Mouse (Mus musculus): ENCODE measurements around the gene Grin1. TPM values are rescaled to one million over a fixed set of nuclear protein-coding genes. Genes with fewer than 3 reads are reported as not detected.

Grin1 gene
- polyA plus RNA-seq, 1 experiment from 2014 or later, result 1.3 TPM

DNA sequence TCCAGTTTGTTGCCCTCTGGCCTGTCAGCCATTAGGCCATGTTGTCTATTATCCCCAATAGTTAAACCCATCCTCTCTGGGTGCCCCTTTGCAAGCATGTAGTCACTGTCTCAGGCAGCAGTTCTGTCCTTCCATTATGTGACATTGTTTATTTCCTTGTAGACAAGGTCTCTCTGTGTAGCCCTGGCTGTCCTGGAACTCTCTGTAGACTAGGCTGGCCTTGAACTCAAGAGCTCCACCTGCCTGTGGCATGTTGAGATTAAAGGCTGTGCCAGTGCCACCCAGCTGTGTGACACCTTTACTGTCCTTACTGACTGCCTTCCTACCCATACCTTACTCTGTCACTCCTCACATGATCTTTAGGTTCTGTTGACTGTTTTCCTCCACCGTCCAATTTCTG, 66.7 kb downstream of the Grin1 start:
- 90% methylated on average over 1 of the region's 1 CpGs for WGBS
- H3K4me1 ChIP-seq, result peaks cover 19% of the 10 kb centered on the region
- no peaks in the 10 kb centered on the region for H3K27me3 ChIP-seq (ENCODE audit: poor library complexity, severe bottlenecking)
- H3K9me3 ChIP-seq, result no peaks in the 10 kb centered on the region
- no peak overlapping the region for H3K27ac ChIP-seq
- H3K4me3 ChIP-seq, result no peak overlapping the region
- H3K36me3 ChIP-seq (replicated peaks), result peaks cover 64% of the 10 kb centered on the region
- DNase-seq (ENCODE audit: extremely low spot score, low spot score), result no peak

DNA sequence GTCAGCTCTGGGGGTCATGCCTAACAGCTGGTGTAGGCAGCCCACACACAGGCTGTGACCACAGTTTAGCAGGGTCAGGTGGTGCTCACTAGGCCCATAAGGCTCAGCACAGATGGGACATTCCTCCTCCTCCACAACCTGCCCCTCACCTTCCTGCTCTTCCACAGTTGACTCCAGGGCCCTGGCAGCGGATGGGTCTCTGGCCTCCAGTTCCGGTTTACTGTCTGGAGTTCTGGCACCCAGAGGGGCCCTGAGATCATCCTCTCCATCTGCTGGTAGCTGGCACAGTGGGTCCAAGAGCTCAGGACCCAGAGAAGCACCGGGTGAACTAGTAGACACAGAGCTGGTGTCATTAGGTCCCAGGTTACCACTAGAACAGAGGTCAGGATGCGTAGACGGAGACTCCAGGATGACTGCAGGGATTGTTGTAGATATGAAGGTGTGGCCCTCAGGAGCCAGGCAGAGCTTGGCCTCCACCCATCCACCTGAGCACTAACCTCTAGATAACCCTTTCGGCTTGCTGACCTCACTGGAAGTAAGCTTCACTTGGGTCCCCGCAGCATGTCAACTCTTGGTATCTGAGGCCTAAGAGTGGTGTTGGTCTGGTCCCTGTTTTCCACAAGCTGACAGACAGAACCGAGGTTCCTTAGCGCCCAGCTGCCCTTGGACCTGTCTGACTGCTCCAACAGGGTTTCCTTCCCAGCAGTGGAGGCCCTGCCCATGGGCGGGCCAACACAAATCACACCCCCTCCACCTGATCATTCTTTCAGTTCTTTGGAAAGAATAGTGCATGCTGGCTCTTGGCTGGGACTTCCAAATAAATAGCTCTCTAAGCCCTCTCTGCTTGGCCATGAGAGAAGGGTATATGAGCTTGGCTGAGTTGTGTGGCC, 72.6 kb downstream of the Grin1 start, which contains the start of gene AL732309.1:
TSS of gene AL732309.1 (minus strand) at position 681 of the 890 bp plus-strand sequence.
- WGBS, result 90% methylated on average over 10 of the region's 10 CpGs
- H3K36me3 ChIP-seq (replicated peaks), result peaks cover 70% of the 10 kb centered on the region

DNA sequence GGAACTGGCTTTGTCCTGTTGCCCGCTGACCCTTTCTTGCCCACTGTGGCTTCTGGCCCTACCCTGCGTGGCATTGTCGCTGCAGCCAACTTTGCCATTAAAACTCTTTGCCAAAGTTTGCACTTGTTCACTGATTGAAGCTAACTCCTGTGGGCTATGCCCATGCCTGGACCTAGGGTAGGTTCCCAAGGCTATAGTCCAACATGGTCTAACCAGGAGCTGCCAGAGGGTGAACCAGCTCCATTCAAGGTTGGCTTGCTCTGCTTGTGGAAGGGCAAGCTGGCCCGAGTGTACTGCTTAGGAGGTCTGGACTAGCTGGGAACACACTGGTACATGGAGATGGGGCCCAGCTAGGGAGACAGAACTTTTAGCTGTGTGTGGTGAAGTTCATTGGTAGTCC, 74.8 kb downstream of the Grin1 start:
- H3K4me3 ChIP-seq, result no peak overlapping the region; the same call in 1 of the 2 replicates
- peaks cover 47% of the 10 kb centered on the region for H3K36me3 ChIP-seq (replicated peaks)
- H3K27me3 ChIP-seq (ENCODE audit: poor library complexity, severe bottlenecking), result peaks cover 46% of the 10 kb centered on the region
- 85% methylated on average over 4 of the region's 4 CpGs for WGBS
- H3K9me3 ChIP-seq, result no peaks in the 10 kb centered on the region
- no peak for DNase-seq (ENCODE audit: extremely low spot score, low spot score)
- peaks cover 34% of the 10 kb centered on the region for H3K4me1 ChIP-seq
- H3K27ac ChIP-seq, result no peak overlapping the region

More for the DNA sequence above, 72.6 kb downstream of the Grin1 start, which contains the start of gene AL732309.1:
- Histone ChIP-seq H3K4me1 (peaks cover 21% of the 10 kb centered on the region), H3K4me3 (no peak within 1 kb of the TSS), H3K9me3 (no peaks in the 10 kb centered on the region), H3K27me3 (ENCODE audit: poor library complexity, severe bottlenecking) (peaks cover 30% of the 10 kb centered on the region), H3K27ac (no peak within 1 kb of the TSS)
- DNase-seq (ENCODE audit: extremely low spot score, low spot score), result no peak

DNA sequence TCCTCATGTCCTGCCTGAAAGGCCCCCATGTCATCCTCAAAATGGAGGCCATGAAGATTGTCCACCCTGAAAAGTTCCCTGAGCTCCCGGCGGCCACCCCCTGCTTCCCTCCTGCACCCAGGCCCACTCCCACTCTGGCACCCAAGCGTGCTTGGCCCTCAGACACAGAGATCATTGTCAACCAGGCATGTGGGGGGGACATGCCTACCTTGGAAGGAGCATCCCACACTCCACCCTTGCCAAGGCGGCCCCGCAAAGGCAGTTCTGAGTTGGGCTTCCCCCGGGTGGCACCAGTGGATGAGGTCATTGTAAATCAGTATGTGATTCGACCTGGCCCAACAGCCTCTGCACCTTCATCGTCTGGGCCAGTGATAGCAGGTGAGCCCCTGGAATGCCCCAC, 75.6 kb downstream of the Grin1 start:
- 78% methylated on average over 8 of the region's 8 CpGs for WGBS
- Histone ChIP-seq H3K9me3 (no peaks in the 10 kb centered on the region), H3K4me3 (peak overlapping the region; percentile 76), H3K4me1 (peaks cover 34% of the 10 kb centered on the region), H3K27me3 (ENCODE audit: poor library complexity, severe bottlenecking) (peaks cover 49% of the 10 kb centered on the region), H3K36me3 (replicated peaks) (peaks cover 39% of the 10 kb centered on the region), H3K27ac (peak overlapping the region; percentile 84)
- DNase-seq (ENCODE audit: extremely low spot score, low spot score), result no peak

DNA sequence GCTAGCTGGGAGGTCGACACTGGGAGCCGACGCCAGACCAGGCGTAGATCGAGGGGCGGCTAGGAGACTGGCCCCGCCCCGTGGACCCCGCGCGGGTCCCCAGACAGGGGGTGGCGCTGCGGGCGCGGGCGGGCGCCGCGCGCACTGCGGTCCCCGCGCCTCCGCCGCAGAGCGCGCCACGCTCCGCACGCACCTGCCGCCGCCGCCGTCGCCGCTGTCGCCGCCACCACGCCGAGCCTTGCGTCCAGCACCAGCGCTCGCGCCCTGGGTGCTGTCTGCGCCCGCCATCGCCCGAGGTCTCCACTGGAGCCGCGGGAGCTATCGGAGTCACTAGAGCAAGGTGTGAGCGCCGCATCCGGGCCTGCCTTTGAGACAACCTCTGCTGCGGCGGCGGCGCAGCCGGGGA, 76.9 kb downstream of the Grin1 start, which contains the start of the genes Rnf208 and Cysrt1:
TSS of gene Rnf208 (plus strand) at position 155 of the 406 bp plus-strand sequence.
TSS of gene Cysrt1 (minus strand) at position 352 of the 406 bp plus-strand sequence.
- WGBS, result under 1% methylated on average over 59 of the region's 59 CpGs
- peaks cover 34% of the 10 kb centered on the region for H3K4me1 ChIP-seq
- peak within 1 kb of the TSS; percentile 84 for H3K27ac ChIP-seq
- peaks cover 49% of the 10 kb centered on the region for H3K27me3 ChIP-seq (ENCODE audit: poor library complexity, severe bottlenecking)
- no peaks in the 10 kb centered on the region for H3K9me3 ChIP-seq
- H3K4me3 ChIP-seq, result peak within 1 kb of the TSS; percentile 76
- H3K36me3 ChIP-seq (replicated peaks), result peaks cover 26% of the 10 kb centered on the region
- DNase-seq (ENCODE audit: extremely low spot score, low spot score), result no peak

DNA sequence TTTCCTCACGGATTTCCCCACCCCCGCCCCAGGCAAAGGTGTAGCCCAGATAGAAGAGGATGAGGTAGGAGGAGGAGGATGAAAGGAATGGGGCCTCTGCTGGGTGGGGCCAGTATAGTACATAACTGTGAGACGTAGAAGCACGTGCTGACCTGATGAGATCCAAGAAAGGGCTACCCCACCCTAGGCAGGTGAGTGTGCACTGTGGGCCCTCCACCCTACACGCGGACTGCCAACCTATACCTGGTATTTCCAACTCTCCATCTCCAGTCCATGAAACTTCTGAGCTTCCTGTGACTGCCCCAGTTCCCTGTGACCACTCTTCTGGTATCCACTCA, 77.6 kb downstream of the Grin1 start:
- WGBS, result 8% methylated on average over 6 of the region's 6 CpGs
- H3K4me3 ChIP-seq, result peak overlapping the region; percentile 76
- H3K36me3 ChIP-seq (replicated peaks), result peaks cover 19% of the 10 kb centered on the region
- peak overlapping the region; percentile 84; the same call in 1 of the 2 replicates for H3K27ac ChIP-seq
- no peak for DNase-seq (ENCODE audit: extremely low spot score, low spot score)
- peaks cover 34% of the 10 kb centered on the region for H3K4me1 ChIP-seq
- H3K27me3 ChIP-seq (ENCODE audit: poor library complexity, severe bottlenecking), result peaks cover 51% of the 10 kb centered on the region
- H3K9me3 ChIP-seq, result no peaks in the 10 kb centered on the region

Other genes starting within 250 kb of the Grin1 start
- gene Entpd8, start 238.9 kb downstream of the Grin1 start, polyA plus RNA-seq (2016; fragmentation: Nextera tagmentation; extraction: Ambion mirVana), result not detected in 2 replicates
- gene Noxa1, start 224.0 kb downstream of the Grin1 start, polyA plus RNA-seq (2016; fragmentation: Nextera tagmentation; extraction: Ambion mirVana), result 0.26 and 0.29 TPM in 2 replicates
- gene Nrarp, start 138.4 kb downstream of the Grin1 start, polyA plus RNA-seq (2016; fragmentation: Nextera tagmentation; extraction: Ambion mirVana), result 37.4 and 40.7 TPM in 2 replicates
- gene Tor4a, start 122.3 kb downstream of the Grin1 start, polyA plus RNA-seq (2016; fragmentation: Nextera tagmentation; extraction: Ambion mirVana), result 1.3 and 1.5 TPM in 2 replicates
- gene Nelfb, start 107.7 kb downstream of the Grin1 start, polyA plus RNA-seq (2016; fragmentation: Nextera tagmentation; extraction: Ambion mirVana), result 128 and 130 TPM in 2 replicates
- gene Stpg3, start 104.5 kb downstream of the Grin1 start, polyA plus RNA-seq (2016; fragmentation: Nextera tagmentation; extraction: Ambion mirVana), result not detected in 2 replicates
- 0.67 and 0.80 TPM in 2 replicates for gene Fam166a, start 100.4 kb downstream of the Grin1 start, polyA plus RNA-seq (2016; fragmentation: Nextera tagmentation; extraction: Ambion mirVana)
- gene Tubb4b, start 94.5 kb downstream of the Grin1 start, polyA plus RNA-seq (2016; fragmentation: Nextera tagmentation; extraction: Ambion mirVana), result 736 and 780 TPM in 2 replicates
- gene Slc34a3, start 84.8 kb downstream of the Grin1 start, polyA plus RNA-seq (2016; fragmentation: Nextera tagmentation; extraction: Ambion mirVana), result not detected in 2 replicates
- gene Rnf224, start 82.4 kb downstream of the Grin1 start, polyA plus RNA-seq (2016; fragmentation: Nextera tagmentation; extraction: Ambion mirVana), result not detected in 2 replicates
- 23.3 and 26.5 TPM in 2 replicates for gene Rnf208, start 76.9 kb downstream of the Grin1 start, polyA plus RNA-seq (2016; fragmentation: Nextera tagmentation; extraction: Ambion mirVana)
- gene Cysrt1, start 76.7 kb downstream of the Grin1 start, polyA plus RNA-seq (2016; fragmentation: Nextera tagmentation; extraction: Ambion mirVana), result 0.18 and 0.22 TPM in 2 replicates
- gene AL732309.1, start 72.3 kb downstream of the Grin1 start, polyA plus RNA-seq (2016; fragmentation: Nextera tagmentation; extraction: Ambion mirVana), result 6.9 and 7.0 TPM in 2 replicates
- gene Tmem203, start 63.7 kb downstream of the Grin1 start, polyA plus RNA-seq (2016; fragmentation: Nextera tagmentation; extraction: Ambion mirVana), result 15.9 and 17.9 TPM in 2 replicates
- 6.5 and 8.3 TPM in 2 replicates for gene Tprn, start 56.6 kb downstream of the Grin1 start, polyA plus RNA-seq (2016; fragmentation: Nextera tagmentation; extraction: Ambion mirVana)
- gene Ssna1, start 46.7 kb downstream of the Grin1 start, polyA plus RNA-seq (2016; fragmentation: Nextera tagmentation; extraction: Ambion mirVana), result 231 and 247 TPM in 2 replicates
- gene Anapc2, start 46.7 kb downstream of the Grin1 start, polyA plus RNA-seq (2016; fragmentation: Nextera tagmentation; extraction: Ambion mirVana), result 136 and 142 TPM in 2 replicates
- gene Tmem210, start 31.0 kb downstream of the Grin1 start, polyA plus RNA-seq (2016; fragmentation: Nextera tagmentation; extraction: Ambion mirVana), result not detected in 2 replicates
- not detected in 2 replicates for gene Lrrc26, start 29.3 kb downstream of the Grin1 start, polyA plus RNA-seq (2016; fragmentation: Nextera tagmentation; extraction: Ambion mirVana)
- gene Man1b1, start 13.2 kb upstream of the Grin1 start, polyA plus RNA-seq (2016; fragmentation: Nextera tagmentation; extraction: Ambion mirVana), result 53.5 and 58.9 TPM in 2 replicates
- 17.6 and 21.8 TPM in 2 replicates for gene Dpp7, start 37.2 kb upstream of the Grin1 start, polyA plus RNA-seq (2016; fragmentation: Nextera tagmentation; extraction: Ambion mirVana)
- gene Uap1l1, start 46.5 kb upstream of the Grin1 start, polyA plus RNA-seq (2016; fragmentation: Nextera tagmentation; extraction: Ambion mirVana), result 7.3 and 7.9 TPM in 2 replicates
- gene Sapcd2, start 53.1 kb upstream of the Grin1 start, polyA plus RNA-seq (2016; fragmentation: Nextera tagmentation; extraction: Ambion mirVana), result 93.7 and 96.1 TPM in 2 replicates
- gene Entpd2, start 76.7 kb upstream of the Grin1 start, polyA plus RNA-seq (2016; fragmentation: Nextera tagmentation; extraction: Ambion mirVana), result 0.11 TPM in 1 of 2 replicates, not detected in the other
- 53.4 and 62.2 TPM in 2 replicates for gene Npdc1, start 80.2 kb upstream of the Grin1 start, polyA plus RNA-seq (2016; fragmentation: Nextera tagmentation; extraction: Ambion mirVana)
- not detected in 2 replicates for gene Fut7, start 104.1 kb upstream of the Grin1 start, polyA plus RNA-seq (2016; fragmentation: Nextera tagmentation; extraction: Ambion mirVana)
- gene Abca2, start 109.5 kb upstream of the Grin1 start, polyA plus RNA-seq (2016; fragmentation: Nextera tagmentation; extraction: Ambion mirVana), result 8.8 and 9.0 TPM in 2 replicates
- gene Clic3, start 137.7 kb upstream of the Grin1 start, polyA plus RNA-seq (2016; fragmentation: Nextera tagmentation; extraction: Ambion mirVana), result 0.57 TPM in 2 replicates
- gene Paxx, start 141.9 kb upstream of the Grin1 start, polyA plus RNA-seq (2016; fragmentation: Nextera tagmentation; extraction: Ambion mirVana), result 12.4 and 15.5 TPM in 2 replicates
- gene Ptgds, start 150.9 kb upstream of the Grin1 start, polyA plus RNA-seq (2016; fragmentation: Nextera tagmentation; extraction: Ambion mirVana), result 0.31 TPM in 1 of 2 replicates, not detected in the other
- gene Lcn12, start 174.7 kb upstream of the Grin1 start, polyA plus RNA-seq (2016; fragmentation: Nextera tagmentation; extraction: Ambion mirVana), result not detected in 2 replicates
- gene Fbxw5, start 181.6 kb upstream of the Grin1 start, polyA plus RNA-seq (2016; fragmentation: Nextera tagmentation; extraction: Ambion mirVana), result 90.7 and 93.9 TPM in 2 replicates
- gene C8g, start 182.5 kb upstream of the Grin1 start, polyA plus RNA-seq (2016; fragmentation: Nextera tagmentation; extraction: Ambion mirVana), result 6.3 and 7.2 TPM in 2 replicates
- 40.2 and 42.6 TPM in 2 replicates for gene Traf2, start 227.8 kb upstream of the Grin1 start, polyA plus RNA-seq (2016; fragmentation: Nextera tagmentation; extraction: Ambion mirVana)
- 337 and 341 TPM in 2 replicates for gene Edf1, start 238.7 kb upstream of the Grin1 start, polyA plus RNA-seq (2016; fragmentation: Nextera tagmentation; extraction: Ambion mirVana)

Data from forebrain, embryonic 10.5 days (tissue).